Mouse (Mus musculus) adrenal gland, adult 2 months (tissue): Measurements from ENCODE around the gene Ankrd40. TPM values are rescaled to one million over a fixed set of nuclear protein-coding genes. Genes with fewer than 3 reads are reported as not detected.

ENCODE experiments used
- DNase-seq: peaks from one replicate; pipeline ENCODE4 v3.0.0; 2021
- polyA plus RNA-seq: library from polyadenylated mRNA; depleted of rRNA; stranded (reverse); fragments of >200 nt; gene quantifications from 2 replicates; pipeline ENCODE4 v1.2.3, GENCODE M21; 2012
- total RNA-seq, 2 experiments: library from RNA; stranded (reverse); gene quantifications; 2 replicates each; pipeline ENCODE4 v1.2.3; 2021

Ankrd40 gene
- total and polyA plus RNA-seq, 3 experiments: 163 to 195 (median 189) TPM

- no peak for DNase-seq
These were observed 23.3 kb downstream of the Ankrd40 start for GRCm38 (mm10) chr11:94351094-94351493.

GRCm38 (mm10) chr11:94355521-94356217 lies 27.9 kb downstream of the Ankrd40 start:
- no peak for DNase-seq

- no peak for DNase-seq
These were observed 31.4 kb downstream of the Ankrd40 start for GRCm38 (mm10) chr11:94359168-94359567.

- no peak for DNase-seq
These were observed 33.5 kb downstream of the Ankrd40 start for GRCm38 (mm10) chr11:94361166-94361870.

- no peak for DNase-seq
These were observed 34.3 kb downstream of the Ankrd40 start for GRCm38 (mm10) chr11:94362101-94362500.

DNA sequence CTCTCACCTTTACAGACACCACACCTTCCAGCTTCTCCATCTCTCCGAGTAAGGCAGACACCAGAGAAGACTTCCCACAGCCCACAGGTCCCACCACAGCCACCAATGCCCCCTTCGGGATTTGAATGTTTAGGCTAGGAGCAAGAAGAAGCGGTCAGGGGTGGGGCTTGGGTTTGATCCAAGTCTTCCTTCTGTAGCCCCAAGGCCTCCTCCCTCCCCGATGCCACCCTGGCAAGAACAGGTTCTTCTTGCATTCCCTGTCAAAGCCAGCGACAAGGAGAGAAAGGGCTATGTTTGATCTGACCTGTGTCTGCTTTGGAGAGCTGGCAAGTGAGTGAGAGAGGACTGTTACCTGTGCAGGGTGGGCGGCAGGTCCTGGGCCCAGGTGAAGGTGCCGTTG lies 35.9 kb downstream of the Ankrd40 start:
- no peak for DNase-seq

DNA sequence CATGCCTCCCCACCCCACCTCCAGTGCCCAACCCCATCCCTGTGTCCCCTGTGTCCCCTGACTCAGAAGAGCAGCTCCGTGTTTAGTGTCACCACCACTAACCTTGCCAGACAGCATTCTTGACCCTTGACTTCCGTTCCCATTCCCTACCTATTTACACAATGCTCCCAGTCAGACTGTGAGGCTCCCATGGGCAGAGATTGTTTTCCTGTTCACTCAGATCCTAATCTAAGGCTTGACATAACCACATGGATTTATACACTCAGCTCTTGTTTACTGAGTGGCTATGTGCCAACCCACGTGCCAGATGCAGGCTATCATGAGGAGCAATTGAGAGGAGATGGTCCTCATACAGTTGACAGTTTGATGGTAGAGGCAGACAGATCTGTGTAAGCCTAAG lies 37.5 kb downstream of the Ankrd40 start:
- no peak for DNase-seq

DNA sequence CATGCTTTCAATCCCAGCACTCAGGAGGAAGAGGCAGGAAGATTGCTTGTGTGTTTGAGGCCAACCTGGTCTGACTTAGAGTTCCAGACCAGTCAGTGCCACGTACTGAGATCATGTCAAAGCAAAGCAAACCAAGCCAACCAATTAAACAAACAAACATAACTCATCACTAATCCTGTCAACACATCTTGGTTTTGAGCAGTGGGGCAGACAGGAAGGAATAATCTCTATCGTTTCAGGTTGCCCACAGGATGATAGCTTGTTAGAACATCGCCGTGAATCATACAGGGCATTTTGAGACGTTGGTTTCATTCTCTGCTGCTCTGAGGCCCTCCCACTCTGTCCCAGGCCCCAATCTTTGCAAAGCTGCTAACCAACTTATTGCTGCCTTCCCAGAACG lies 42.2 kb downstream of the Ankrd40 start:
- DNase-seq: no peak

- DNase-seq: peak; percentile 30
These were observed 43.0 kb downstream of the Ankrd40 start for GRCm38 (mm10) chr11:94370809-94371208.

DNA sequence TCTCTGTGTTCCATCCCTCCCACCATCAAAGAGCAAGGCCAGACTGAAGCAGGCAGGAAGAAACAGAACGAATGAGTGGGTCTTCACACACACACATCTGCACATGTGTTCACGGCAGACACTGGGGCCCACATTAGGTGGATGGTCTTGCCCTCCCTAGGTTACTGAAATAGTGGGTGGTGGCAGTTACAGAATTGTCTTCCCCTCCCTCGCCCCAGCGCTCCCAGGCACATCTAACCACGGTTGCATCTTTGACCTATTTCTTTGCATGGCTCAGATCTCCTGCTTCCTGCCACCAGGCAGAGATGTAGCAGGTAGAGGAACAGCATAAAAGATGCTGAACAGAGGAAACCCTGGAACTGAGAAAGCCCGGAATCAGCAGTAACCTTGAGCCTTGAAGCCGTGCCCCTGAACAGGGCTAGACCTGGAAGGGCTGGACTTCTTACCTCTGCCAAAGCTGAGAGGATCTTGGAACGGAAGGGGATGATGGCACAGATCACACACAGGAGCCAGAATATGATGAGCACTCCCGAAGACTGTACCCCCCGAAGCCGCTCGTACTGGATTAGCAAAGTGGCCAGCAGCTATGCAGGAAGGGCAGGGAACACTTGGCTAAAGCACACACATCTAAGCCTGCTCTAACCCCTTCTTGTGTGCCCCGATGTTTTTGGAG lies 46.6 kb downstream of the Ankrd40 start:
- DNase-seq: no peak

GRCm38 (mm10) chr11:94379061-94379460 lies 51.3 kb downstream of the Ankrd40 start:
- no peak for DNase-seq

- DNase-seq: no peak
These were observed 51.9 kb downstream of the Ankrd40 start for GRCm38 (mm10) chr11:94379736-94380135.

GRCm38 (mm10) chr11:94385977-94386771 lies 58.4 kb downstream of the Ankrd40 start:
- peak; percentile 57 for DNase-seq

- no peak for DNase-seq
These were observed 60.0 kb downstream of the Ankrd40 start for GRCm38 (mm10) chr11:94387756-94388155.

DNA sequence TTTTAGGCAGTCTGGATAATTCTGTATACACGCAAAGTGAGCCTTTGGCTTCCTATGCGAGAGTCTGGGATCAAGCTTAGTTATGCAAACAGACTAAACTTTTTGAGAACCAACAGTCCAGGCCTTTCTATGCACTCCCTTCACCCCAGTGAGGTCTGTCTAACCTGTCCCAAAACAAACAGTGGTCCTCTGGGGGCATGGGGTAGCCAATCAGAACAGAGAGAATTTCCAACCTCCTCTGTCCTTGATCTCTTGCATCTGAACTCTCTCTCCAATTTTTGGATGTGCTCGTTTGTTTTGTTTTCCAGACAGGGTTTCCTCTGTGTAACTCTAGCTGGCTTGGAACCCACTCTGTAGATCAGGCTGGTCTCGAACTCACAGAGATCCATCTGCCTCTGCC lies 61.2 kb downstream of the Ankrd40 start:
- no peak for DNase-seq

- DNase-seq: no peak
These were observed 62.1 kb downstream of the Ankrd40 start for GRCm38 (mm10) chr11:94389724-94390396.

- no peak for DNase-seq
These were observed 63.0 kb downstream of the Ankrd40 start for GRCm38 (mm10) chr11:94390825-94391224.
